In genomic region chr15:82456086-82456790, GRCm38 (mm10) we compare ENCODE assay signal across 11 mouse cellular contexts. TPM values are rescaled to one million over a fixed set of nuclear protein-coding genes. Genes with fewer than 3 reads are reported as not detected.
"Had no signal": no experiment of that assay in that cellular context is flagged by ENCODE, and none has a peak within 500 bp of the region (broad histone marks: within the 10 kb centered on the region; RNA-seq: fewer than 3 reads in every experiment).

No protein-coding gene starts in this region.

RNA-seq across cellular contexts. Expression of gene Cyp2d9, which starts 23.0 kb away (rescaled TPM):
- total RNA-seq: neutrophil, adult 5-6 weeks had no signal
- polyA plus RNA-seq: neural tube, embryonic 12.5 days; neural tube, embryonic 13.5 days; neural tube, embryonic 14.5 days; neural tube, embryonic 15.5 days; small intestine, adult 2 months; spleen, adult 2 months; stomach, embryonic 14.5 days; testis, adult 2 months; thymus, postnatal 0 days; urinary bladder, adult 2 months had no signal

RNA-seq across cellular contexts. Expression of gene Cyp2d10, which starts 49.2 kb away (rescaled TPM):
- total RNA-seq: neutrophil, adult 5-6 weeks had no signal
- polyA plus RNA-seq: neural tube, embryonic 12.5 days; neural tube, embryonic 13.5 days; neural tube, embryonic 14.5 days; neural tube, embryonic 15.5 days; stomach, embryonic 14.5 days; testis, adult 2 months; thymus, postnatal 0 days; urinary bladder, adult 2 months had no signal
